Mouse (Mus musculus): ENCODE measurements around the gene Uncx.

Gene Uncx

GRCm38 (mm10) chr5:139543650-139544270 lies 466 bp downstream of the Uncx start:
- DNase-seq: no peak

GRCm38 (mm10) chr5:139544271-139545135 lies 1.2 kb downstream of the Uncx start:
- DNase-seq: no peak

GRCm38 (mm10) chr5:139545221-139545620 lies 1.9 kb downstream of the Uncx start:
- DNase-seq: no peak

- no peak for DNase-seq
Observed at GRCm38 (mm10) chr5:139545673-139546335, 2.5 kb downstream of the Uncx start.

- no peak for DNase-seq
Observed at GRCm38 (mm10) chr5:139546336-139546770, 3.1 kb downstream of the Uncx start.

GRCm38 (mm10) chr5:139546771-139547420 lies 3.6 kb downstream of the Uncx start:
- no peak for DNase-seq

GRCm38 (mm10) chr5:139547421-139547931 lies 4.2 kb downstream of the Uncx start:
- no peak for DNase-seq

- DNase-seq: no peak
Observed at GRCm38 (mm10) chr5:139553446-139554273, 10.4 kb downstream of the Uncx start.

GRCm38 (mm10) chr5:139554478-139555335 lies 11.4 kb downstream of the Uncx start:
- no peak for DNase-seq

- no peak for DNase-seq
Observed at GRCm38 (mm10) chr5:139555476-139556115, 12.3 kb downstream of the Uncx start.

- no peak for DNase-seq
Observed at GRCm38 (mm10) chr5:139556116-139556678, 12.9 kb downstream of the Uncx start.

GRCm38 (mm10) chr5:139557079-139557478 lies 13.8 kb downstream of the Uncx start:
- no peak for DNase-seq

GRCm38 (mm10) chr5:139557531-139558467 lies 14.5 kb downstream of the Uncx start:
- peak; percentile 9 for DNase-seq

- peak; percentile 73 for DNase-seq
Observed at GRCm38 (mm10) chr5:139558468-139558804, 15.1 kb downstream of the Uncx start.

- peak; percentile 11 for DNase-seq
Observed at GRCm38 (mm10) chr5:139558917-139559660, 15.8 kb downstream of the Uncx start.

GRCm38 (mm10) chr5:139559782-139560181 lies 16.5 kb downstream of the Uncx start:
- no peak for DNase-seq

- no peak for DNase-seq
Observed at GRCm38 (mm10) chr5:139561363-139562001, 18.2 kb downstream of the Uncx start.

- no peak for DNase-seq
Observed at GRCm38 (mm10) chr5:139564663-139565062, 21.4 kb downstream of the Uncx start.
